Mouse (Mus musculus): ENCODE data around the gene Sez6.

DNA sequence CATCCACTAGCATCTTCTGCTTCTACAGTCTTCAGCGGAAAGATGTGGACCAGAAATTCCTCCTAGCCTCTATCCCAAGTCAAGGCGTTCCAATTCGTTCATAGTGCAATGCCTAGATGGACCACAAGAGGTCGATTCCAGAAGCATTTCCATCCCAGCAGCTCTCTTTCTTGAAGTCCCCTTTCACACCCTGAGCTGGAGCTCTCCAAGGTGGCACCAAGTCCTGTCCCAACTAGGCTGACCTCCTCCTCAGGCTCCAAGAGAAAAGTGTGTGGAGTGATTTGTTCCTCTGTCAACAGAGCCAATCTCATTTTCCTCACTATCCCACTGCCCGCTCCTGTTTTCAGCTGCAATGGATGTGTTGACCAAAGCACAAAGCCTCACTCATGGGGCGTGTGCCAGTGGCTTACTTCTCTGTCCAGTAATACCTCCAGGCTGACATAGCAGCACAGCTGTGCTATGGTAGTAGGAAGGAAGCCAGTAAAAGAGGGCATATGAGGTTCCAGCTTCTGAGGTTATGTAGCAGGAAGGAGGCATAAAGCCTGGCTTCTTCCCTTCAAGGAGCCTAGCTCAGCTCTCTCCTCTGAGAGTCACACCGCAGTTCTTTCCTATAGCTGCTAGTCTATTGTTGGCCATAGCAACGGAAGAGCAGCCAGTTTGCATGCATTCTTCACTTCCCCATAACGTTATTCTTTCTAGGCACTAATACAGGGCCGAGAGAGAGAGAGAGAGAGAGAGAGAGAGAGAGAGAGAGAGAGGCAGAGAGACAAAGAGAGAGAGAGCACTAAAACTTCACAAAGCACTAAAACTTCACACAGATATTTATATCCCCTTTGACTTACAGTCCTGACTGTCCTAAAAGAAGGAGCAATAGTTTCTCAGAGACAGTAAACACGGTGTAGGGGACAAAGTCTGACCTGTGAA is 49.9 kb downstream of the Sez6 start:
- TF ChIP-seq CTCF (IDR thresholded peaks at IDR 0.05; ENCODE audit: control insufficient read depth, insufficient read depth, insufficient replicate concordance, low read depth, low read length) (no peak), POLR2A (IDR thresholded peaks at IDR 0.05; ENCODE audit: control insufficient read depth, low read depth, low read length) (no peak)

Data from testis, adult 2 months (tissue).